Mouse (Mus musculus): Measurements from ENCODE around the gene Prr3. TPM values are rescaled to one million over a fixed set of nuclear protein-coding genes. Genes with fewer than 3 reads are reported as not detected.
"Not testable (repeated sequence)": the region's sequence is repeated elsewhere in the genome, so short reads cannot be mapped to it uniquely, and the experiment has no call there.

Prr3 gene
- 10 to 100 TPM; 57.4 to 57.6 TPM for total RNA-seq (2021)
- long read RNA-seq, experiment 1, transcript Prr3-201 (4 exons, 2,727 nt) = major isoform, 14 of 34 reads
- long read RNA-seq, experiment 1, partial matches to known transcripts = 5 of 34 reads
- long read RNA-seq, experiment 1, other reads (novel, unspliced or antisense) = 13 of 34 reads
- long read RNA-seq, experiment 2, transcript Prr3-201 (4 exons, 2,727 nt) = major isoform, 11 of 34 reads
- long read RNA-seq, experiment 2, partial matches to known transcripts = 13 of 34 reads
- long read RNA-seq, experiment 2, other reads (novel, unspliced or antisense) = 7 of 34 reads

GRCm38 (mm10) chr17:35979401-35980362, at the start of gene Prr3, which contains the start of gene Gnl1:
TSS of gene Prr3 (minus strand) at chr17:35980236.
TSS of gene Gnl1 (plus strand) at chr17:35979851.
- peak; percentile 91 to 96 for DNase-seq (ENCODE audit: low spot score in 2 of 2)
- intact Hi-C loops (cut with DNase I) = loop anchor here (10.0 kb wide), 1 partner anchor 155 kb away; the partner anchor contains the start of genes Flot1 and Ier3

GRCm38 (mm10) chr17:36028879-36029619, 49.0 kb upstream of the Prr3 start:
- no peak for DNase-seq (ENCODE audit: low spot score in 2 of 2)
- intact Hi-C loops (cut with DNase I) = no loop called here

- intact Hi-C loops (cut with DNase I) = no loop called here
- no peak for DNase-seq (ENCODE audit: low spot score in 2 of 2)
Measured at GRCm38 (mm10) chr17:36027663-36028062, 47.6 kb upstream of the Prr3 start.

- DNase-seq (ENCODE audit: low spot score in 2 of 2) = no peak
- intact Hi-C loops (cut with DNase I) = no loop called here
Measured at GRCm38 (mm10) chr17:36025901-36026300, 45.9 kb upstream of the Prr3 start.

- intact Hi-C loops (cut with DNase I) = no loop called here
- DNase-seq (ENCODE audit: low spot score in 2 of 2) = no peak
Measured at GRCm38 (mm10) chr17:36025197-36025596, 45.2 kb upstream of the Prr3 start.

- no peak for DNase-seq (ENCODE audit: low spot score in 2 of 2)
- intact Hi-C loops (cut with DNase I) = no loop called here
Measured at GRCm38 (mm10) chr17:36023710-36024654, 43.9 kb upstream of the Prr3 start.

- intact Hi-C loops (cut with DNase I) = no loop called here
- DNase-seq (ENCODE audit: low spot score in 2 of 2) = no peak
Measured at GRCm38 (mm10) chr17:36022922-36023321, 42.9 kb upstream of the Prr3 start.

GRCm38 (mm10) chr17:36022098-36022497, 42.1 kb upstream of the Prr3 start:
- intact Hi-C loops (cut with DNase I) = no loop called here
- DNase-seq (ENCODE audit: low spot score in 2 of 2) = no peak

- no peak for DNase-seq (ENCODE audit: low spot score in 2 of 2)
- intact Hi-C loops (cut with DNase I) = no loop called here
Measured at GRCm38 (mm10) chr17:36021309-36021708, 41.3 kb upstream of the Prr3 start.

- intact Hi-C loops (cut with DNase I) = no loop called here
- DNase-seq (ENCODE audit: low spot score in 2 of 2) = peak in 1 of 2 experiments; percentile 46
Measured at GRCm38 (mm10) chr17:36020191-36021073, 40.4 kb upstream of the Prr3 start, which contains the start of gene H2-T24. TSS of gene H2-T24 (minus strand) at chr17:36020560.

GRCm38 (mm10) chr17:36019519-36019918, 39.5 kb upstream of the Prr3 start:
- no peak for DNase-seq (ENCODE audit: low spot score in 2 of 2)
- intact Hi-C loops (cut with DNase I) = no loop called here

- intact Hi-C loops (cut with DNase I) = no loop called here
- no peak for DNase-seq (ENCODE audit: low spot score in 2 of 2)
Measured at GRCm38 (mm10) chr17:36018979-36019378, 38.9 kb upstream of the Prr3 start.

- DNase-seq (ENCODE audit: low spot score in 2 of 2) = no peak
- intact Hi-C loops (cut with DNase I) = no loop called here
Measured at GRCm38 (mm10) chr17:36017046-36017445, 37.0 kb upstream of the Prr3 start.

GRCm38 (mm10) chr17:36014977-36015376, 34.9 kb upstream of the Prr3 start:
- intact Hi-C loops (cut with DNase I) = no loop called here
- no peak for DNase-seq (ENCODE audit: low spot score in 2 of 2)

- intact Hi-C loops (cut with DNase I); DNase-seq (ENCODE audit: low spot score in 2 of 2): not testable (repeated sequence)
Measured at GRCm38 (mm10) chr17:36004409-36004808, 24.4 kb upstream of the Prr3 start.

- intact Hi-C loops (cut with DNase I) = no loop called here
- DNase-seq (ENCODE audit: low spot score in 2 of 2) = no peak
Measured at GRCm38 (mm10) chr17:36003331-36003730, 23.3 kb upstream of the Prr3 start.

GRCm38 (mm10) chr17:36001966-36002365, 21.9 kb upstream of the Prr3 start:
- DNase-seq (ENCODE audit: low spot score in 2 of 2) = no peak
- intact Hi-C loops (cut with DNase I) = no loop called here
